Mouse (Mus musculus): ENCODE results near the gene Vmn2r14.
"Not testable (repeated sequence)": the region's sequence is repeated elsewhere in the genome, so short reads cannot be mapped to it uniquely, and the experiment has no call there.

Gene Vmn2r14

GRCm38 (mm10) chr5:109224608-109225007 lies at the start of gene Vmn2r14:
Gene Vmn2r14 (minus strand): TSS chr5:109224708.
- DNase-seq (ENCODE audit: inconsistent age in 2 of 2, low spot score in 1 of 2), result no peak

- not testable (repeated sequence) for DNase-seq (ENCODE audit: inconsistent age in 2 of 2, low spot score in 1 of 2)
Observed at GRCm38 (mm10) chr5:109192099-109192498, 32.4 kb downstream of the Vmn2r14 start, which contains the start of gene Vmn2r13. Gene Vmn2r13 (minus strand): TSS chr5:109192199.

- DNase-seq (ENCODE audit: inconsistent age in 2 of 2, low spot score in 1 of 2), result peak; percentile 10 to 70
Observed at GRCm38 (mm10) chr5:109166851-109167250, 57.7 kb downstream of the Vmn2r14 start.

All from adrenal gland, adult (tissue).